Mouse (Mus musculus): ENCODE results near the gene Rad51b.
A peak's percentile ranks its signal among the peaks of the same experiment; 100 is the strongest.

Gene Rad51b

GRCm38 (mm10) chr12:79812838-79813563 lies 515.9 kb downstream of the Rad51b start:
- no peak for DNase-seq

DNA sequence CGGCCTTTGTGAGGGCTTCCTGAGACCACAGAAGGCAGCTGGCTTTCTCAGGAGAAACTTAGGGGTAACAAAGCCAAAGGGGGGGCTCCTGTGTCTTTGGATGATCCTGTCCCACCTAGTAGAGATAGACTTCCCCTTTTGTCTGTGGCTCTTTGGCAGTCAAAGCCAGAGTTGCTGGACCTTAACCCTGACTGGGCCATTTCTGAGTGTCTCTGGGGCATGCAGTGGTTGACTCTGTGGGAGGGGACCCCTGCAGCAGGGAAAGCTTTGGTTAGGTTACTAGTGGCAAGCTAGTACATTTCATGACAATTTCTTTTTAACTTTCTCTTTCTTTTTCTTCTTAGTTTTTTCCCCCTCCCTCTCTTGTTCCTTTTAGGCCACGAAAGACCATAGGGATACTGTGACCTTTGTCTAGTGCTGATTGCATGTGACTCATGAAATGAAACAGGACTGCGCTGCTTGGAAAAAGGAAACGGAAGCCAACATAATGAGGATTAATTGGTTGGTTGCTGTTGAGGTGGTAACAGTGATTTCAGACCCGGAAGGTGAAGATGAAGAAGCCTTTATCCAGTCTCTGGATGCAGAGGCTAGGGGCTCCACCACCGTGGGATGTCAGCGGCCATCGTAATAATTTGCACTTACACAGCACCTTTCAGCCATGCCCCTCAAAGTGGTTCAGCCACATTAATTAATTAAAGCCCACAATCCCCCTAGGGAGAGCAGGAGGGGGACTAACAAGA lies 516.7 kb downstream of the Rad51b start:
- DNase-seq: no peak

GRCm38 (mm10) chr12:79814312-79815091 lies 517.4 kb downstream of the Rad51b start:
- no peak for DNase-seq

DNA sequence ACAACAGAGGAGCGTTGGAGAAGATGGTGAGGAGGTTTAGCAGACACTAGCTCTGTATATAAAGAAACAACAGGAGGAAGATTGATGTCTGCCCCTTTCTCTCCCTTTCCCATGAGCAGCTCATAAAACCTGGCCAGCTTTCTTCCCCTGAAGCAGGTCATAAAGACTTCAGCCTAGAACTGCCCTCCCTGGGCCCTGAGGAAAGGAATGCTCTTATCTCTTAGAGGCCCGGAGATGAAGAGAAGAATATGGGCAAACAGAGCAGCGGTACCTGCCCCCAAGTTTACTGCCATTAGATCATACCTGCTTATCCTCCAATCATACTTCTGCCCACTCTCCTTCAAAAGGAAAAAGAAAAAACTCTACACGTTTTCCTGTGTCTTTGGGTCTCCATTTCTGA lies 519.2 kb downstream of the Rad51b start:
- no peak for DNase-seq

DNA sequence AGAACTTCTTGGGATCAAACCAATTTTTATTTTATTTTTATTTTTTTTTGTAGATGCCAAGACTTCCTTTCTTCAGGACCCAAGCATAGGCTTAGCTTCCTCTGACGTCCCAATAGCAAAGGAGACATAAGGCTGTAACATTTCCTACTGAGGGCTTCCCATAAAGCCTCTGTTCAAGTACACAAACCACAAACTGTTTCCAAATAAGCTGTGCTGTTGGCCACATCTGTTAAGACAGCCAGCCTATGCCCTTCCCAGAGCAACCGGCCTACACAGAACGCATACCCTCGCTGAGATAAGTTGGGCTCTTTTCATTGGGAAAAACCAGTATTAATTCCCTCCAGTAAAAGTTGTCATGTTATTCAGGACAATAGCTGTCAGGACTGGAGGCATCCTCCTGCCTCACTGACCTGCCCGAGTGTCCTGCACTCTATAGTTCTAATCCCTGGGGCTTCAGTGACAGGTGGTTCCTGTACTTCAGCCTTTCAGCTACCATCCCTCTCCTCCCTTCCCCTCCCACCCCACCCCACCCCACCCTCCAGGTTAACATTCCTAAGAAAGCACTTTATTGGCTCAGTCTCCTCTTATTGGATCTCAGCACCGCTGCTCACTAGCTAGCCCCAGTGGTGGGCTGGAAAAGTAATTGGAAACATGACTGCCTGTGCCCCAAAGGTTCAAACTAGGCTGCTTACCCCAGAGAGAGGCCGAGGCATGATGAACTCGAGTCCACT lies 523.3 kb downstream of the Rad51b start:
- DNase-seq: no peak

DNA sequence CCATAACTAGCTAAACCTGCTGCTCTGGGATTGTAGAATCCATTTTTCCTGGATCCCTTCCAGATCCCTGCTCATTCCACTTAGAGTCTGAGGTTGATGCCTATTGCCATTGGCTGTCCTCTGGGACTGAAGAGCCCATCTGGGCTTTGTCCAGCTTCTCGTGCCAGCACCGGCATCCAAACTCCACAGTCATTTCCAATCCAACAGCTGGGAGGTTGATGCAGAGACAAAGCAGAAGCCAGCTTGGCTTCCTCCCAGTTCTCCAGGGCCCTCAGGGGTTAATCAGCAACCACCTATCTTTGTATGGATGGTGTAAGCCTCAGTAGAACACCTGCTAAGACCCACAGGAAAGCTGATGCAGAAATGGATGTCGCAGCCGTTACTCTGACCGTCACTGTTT lies 524.8 kb downstream of the Rad51b start:
- DNase-seq: peak in 1 of 2 experiments; percentile 76

DNA sequence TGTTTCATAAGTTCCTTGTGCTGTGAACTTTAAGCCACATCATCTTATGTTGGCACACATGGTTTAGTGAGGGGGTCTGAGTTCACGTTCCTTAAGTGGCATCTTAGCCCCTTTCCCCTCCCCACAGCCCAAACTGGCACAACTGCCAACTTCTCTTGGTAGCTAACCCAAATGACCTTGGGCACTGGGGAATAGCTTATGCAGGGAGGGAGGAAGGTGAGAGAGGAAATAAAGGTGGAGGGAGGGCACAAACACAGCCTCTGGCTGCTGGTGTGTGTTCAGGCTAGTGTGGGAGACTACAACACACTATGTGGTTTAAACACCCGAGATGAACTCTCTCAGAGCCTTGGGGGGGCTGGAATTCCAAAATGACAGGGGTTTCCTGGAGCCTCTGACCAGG lies 525.3 kb downstream of the Rad51b start:
- DNase-seq: no peak

- no peak for DNase-seq
These were observed 528.8 kb downstream of the Rad51b start for GRCm38 (mm10) chr12:79825922-79826321.

DNA sequence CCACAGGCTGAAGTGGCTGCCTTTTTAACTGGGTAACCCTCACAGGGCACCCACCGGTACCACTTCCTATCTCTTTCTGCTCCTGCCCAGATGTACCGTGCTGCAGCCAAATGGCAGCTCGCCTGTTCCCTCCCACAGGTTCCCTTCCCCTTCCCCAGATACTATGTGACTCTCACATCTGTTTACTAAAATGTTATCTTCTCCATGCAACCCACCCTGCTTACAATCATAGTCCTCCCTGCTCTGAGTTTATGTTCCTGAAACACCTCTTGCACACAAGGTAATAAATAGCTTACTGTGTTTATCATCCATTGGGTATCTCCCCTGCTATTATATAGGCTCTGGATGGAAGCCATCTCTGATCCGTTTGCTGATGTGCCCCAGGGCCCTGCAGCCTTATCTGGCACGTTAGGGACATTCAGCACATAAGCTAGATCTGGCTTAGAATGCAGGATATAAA lies 530.2 kb downstream of the Rad51b start:
- DNase-seq: no peak

GRCm38 (mm10) chr12:79827735-79828134 lies 530.7 kb downstream of the Rad51b start:
- DNase-seq: no peak

DNA sequence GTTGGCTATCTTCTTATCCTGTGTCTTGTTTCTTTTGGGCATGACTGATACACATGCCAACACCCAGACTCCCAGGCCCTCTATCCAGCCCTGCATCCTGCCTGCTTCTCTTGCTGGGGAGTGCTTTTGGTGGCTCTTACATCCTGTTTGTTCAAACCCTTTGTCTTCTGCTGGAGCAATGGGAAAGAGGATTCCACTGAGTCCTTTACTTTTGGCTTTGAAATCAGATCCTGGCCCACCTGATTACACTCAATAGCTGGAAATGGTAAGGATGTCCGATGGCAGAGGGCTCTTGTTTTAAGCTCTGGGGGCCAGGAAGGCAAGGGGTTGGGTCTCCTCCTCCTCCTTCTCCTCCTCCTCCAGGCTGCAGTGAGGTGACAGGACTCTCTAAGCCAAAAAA lies 533.6 kb downstream of the Rad51b start:
- peak; percentile 50 to 75 for DNase-seq

DNA sequence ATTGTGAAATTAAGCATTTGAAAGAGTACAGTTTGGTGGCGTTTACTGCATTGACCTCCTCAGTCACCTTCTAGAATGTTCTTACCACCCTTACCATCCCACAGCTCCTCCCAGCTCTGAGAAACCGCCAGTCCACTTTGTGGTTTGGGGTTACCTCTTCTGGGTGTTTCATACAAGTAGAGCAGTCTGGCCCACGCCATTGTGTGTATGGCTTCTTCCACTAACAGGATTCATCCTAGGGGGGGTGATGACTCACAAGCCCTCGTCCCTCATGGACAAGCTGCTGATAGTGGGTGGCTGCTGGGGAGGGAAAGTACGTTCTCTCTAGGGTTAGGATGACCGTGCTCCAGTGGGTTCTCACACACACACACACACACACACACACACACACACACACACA lies 535.5 kb downstream of the Rad51b start:
- DNase-seq: no peak

GRCm38 (mm10) chr12:79835521-79835920 lies 538.4 kb downstream of the Rad51b start:
- no peak for DNase-seq

DNA sequence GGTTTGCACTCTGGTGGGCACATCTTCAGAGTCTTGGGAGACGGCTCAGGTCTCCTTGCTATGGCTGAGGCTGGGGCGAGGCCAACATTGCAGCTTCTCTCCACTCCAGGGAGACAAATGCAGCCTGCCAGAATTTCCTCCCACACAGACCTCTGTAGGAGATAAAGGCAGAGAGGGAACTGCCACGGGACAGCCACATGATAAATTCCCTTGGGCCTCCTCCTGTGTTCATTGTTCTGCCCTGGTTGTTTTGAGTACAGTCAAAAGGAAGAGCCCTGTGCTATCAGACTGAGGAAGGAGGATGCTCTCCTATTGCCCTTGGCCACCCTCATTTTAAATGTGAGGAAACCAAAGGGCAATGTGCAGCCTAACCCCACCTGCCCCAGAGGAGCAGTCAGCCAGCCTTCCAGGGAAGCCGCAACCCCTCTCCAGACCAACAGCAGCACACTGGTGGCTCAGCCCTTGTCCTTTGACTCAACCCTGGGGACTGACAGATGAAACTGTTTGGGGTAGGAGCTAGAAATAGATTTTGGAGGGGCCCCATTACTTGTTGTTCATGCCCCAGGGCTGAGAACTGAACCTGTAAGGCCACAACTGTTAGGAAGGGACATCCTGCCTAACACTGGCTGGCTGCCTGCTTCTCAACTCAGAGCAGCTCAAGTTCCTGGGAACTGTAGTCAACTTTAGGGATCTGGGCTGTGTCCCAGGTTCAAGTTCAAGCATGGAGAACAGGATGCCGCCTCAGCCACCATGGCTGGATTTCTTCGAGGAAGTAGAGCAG lies 541.3 kb downstream of the Rad51b start:
- DNase-seq: peak; percentile 67 to 78

DNA sequence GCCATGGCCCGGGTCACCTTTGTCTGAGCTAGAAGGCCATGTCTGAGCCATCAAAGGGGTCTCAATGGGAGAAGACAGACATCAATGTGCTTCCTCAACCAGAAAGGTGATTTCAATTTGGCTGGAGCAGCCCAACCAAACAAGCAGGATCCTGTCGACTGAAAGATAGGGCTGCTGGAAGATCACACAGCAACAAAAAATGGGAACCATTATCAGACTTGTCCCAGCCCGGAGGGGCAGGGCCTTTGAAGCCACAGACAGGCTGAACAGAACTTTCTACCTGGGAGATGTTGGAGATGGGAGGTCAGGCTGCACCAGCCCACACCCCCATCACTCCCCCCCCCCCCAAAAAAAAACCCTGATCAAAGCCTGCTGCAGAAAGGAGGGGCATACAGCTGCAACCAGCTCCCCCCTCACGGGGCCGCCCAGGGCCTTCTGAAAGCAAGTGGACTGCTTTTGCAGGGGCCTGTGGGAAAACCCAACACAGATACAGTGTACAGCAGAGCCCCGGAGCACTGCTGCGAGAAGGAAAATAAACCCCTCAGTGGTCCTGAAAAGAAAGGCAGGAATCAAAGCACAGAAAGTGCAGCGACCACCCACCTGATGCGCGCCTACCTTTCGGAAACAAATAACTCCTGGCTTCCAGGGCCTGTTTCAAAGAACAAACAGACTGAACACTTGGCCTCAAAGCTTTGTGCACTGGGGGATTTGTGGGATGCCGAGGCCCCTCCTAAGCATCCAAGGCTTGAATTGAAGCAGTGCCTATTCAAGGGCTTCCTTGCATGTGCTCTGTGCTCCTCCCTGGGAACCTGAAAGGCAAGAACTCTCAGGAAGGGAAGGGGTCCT lies 542.2 kb downstream of the Rad51b start:
- DNase-seq: no peak

DNA sequence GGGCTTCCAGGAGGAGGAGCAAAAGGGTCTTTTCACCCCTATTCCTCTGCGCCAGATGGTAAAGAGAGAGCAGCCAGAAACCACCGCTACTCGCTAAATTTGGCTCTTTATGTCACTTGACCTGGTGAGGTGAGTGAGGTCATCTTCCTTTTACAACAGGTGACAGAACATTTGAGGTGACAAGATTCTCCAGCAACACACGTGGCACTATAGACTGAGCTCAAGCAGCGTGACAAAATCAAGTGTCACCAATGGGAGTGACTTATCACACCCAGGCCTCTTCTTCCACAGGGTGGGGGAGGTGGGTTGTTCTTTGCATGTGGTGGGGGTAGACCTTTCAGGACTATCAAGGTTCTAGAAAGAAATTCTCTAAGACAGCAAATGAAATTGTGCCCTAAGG lies 543.4 kb downstream of the Rad51b start:
- DNase-seq: no peak

DNA sequence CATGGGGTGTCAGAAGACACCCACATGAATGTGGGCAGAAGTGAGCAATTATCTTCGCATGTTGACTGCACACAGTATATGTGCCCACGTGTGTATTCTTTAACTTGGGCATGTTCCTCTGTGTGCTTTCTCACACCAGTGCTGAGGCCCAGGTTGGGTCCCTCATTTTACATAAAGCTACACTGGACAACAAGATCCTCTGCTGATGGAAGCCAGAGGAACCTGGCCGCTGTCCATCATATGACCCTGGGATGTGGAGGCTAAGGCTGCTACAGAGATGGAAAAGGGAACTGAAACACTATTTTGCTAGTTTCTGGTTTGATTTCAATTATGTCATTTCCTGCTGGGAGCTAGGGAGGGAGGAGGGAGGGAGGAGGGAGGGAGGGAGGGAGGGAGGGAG lies 544.2 kb downstream of the Rad51b start:
- no peak for DNase-seq

GRCm38 (mm10) chr12:79842319-79842718 lies 545.2 kb downstream of the Rad51b start:
- DNase-seq: peak; percentile 53 to 86

DNA sequence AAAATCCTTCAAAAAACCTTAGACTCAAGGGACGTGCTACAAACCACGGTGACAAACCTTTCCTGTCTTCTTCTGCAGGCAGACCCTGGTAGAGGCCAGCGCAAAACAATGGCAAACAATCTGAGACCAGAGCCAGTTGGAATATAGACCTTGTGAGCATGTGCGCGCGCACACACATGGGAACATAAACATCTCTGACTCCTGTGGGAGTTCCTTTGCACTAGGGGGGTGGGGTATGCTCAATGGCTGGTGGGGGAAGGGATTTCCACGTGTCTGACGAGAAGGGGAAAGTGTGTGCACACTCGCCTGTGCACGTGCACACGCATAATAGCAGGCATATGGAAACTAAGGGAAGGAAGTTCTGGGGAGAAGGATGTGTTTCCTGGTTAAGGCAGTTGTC lies 545.9 kb downstream of the Rad51b start:
- peak; percentile 42 to 67 for DNase-seq

- peak in 1 of 2 experiments; percentile 42 for DNase-seq
These were observed 546.4 kb downstream of the Rad51b start for GRCm38 (mm10) chr12:79843496-79843895.

Data from lung, postnatal 4 days (tissue).